In the genomic region with DNA sequence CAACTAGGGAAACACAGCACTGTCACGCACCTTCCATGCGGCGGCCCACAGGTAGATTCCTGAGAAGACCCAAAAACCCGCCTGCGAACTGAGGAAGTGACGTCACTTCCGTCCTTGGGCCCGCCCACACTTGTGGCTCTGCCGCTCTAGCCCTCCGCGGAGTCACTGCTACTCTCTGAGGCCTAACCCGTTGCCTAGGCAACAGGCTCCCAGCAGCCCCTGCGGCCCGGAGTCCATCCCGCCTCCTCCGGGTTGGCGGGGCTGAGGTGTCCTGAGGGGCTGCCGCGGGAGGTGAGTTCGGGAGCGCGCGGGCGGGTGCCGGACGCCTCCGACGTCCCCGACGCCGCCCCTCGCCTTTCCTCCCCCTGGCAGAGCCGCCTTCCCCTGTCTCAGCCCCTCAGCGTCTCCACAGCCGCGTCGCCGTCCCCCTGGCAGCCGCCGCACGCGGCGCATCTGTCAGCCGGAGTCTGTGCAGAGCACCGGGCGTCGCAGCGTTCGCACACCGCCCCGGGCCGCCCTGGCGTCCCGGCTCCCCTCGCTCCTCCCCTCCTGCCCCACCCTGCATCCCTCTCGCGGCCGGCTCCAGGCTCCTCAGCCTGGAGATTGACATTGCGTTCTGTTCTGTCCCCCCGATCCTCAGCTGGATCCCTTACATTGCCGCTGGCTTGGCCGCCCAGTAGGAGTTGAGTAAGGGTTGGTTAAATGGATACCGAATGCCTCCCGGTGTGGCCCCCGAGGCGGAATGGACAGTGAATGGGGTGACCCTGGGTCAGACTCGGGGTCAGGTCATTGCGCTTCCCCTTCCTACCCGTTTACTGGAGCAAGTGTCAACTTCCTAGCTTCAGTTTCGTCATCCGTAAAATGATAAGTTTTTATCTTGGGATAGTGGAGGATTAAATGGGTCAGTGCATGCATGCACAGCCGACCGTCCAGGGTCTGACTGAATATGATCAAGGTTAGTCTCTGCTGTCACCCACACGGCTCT, we compare ENCODE assay signal across 8 mouse cellular contexts. TPM values are rescaled to one million over a fixed set of nuclear protein-coding genes. Genes with fewer than 3 reads are reported as not detected.
DNase-seq lines count a peak whose midpoint lies in the region; ATAC-seq and TF ChIP-seq lines count a peak whose summit lies in the region.

A gene (minus strand): TSS at position 110 of the 985 bp plus-strand sequence.
A gene (plus strand): TSS at position 229 of the 985 bp plus-strand sequence.

- 0 out of 2 replicates have a peak, but pooled peaks cover 2% of the 10 kb centered on the region for H3K36me3 ChIP-seq in ES-E14 (ENCODE audit: control insufficient read depth, insufficient read depth, low read length, poor library complexity, severe bottlenecking)
- H3K36me3 ChIP-seq in forebrain, embryonic 15.5 days, result no peaks in the 10 kb centered on the region

- peak within 1 kb of the TSS; percentile 28; the same call in 1 of the 2 replicates for H3K27ac ChIP-seq in ES-E14 (ENCODE audit: insufficient read depth, low read depth, low read length, poor library complexity, severe bottlenecking)
- H3K27ac ChIP-seq in forebrain, embryonic 15.5 days (replicated peaks), result peak within 1 kb of the TSS; percentile 92

- WGBS in forebrain, embryonic 15.5 days, result under 1% methylated on average over 74 of the region's 74 CpGs
- under 1% methylated on average over 71 of the region's 74 CpGs for WGBS in lung, adult 2 months

- in situ Hi-C loops in ES-E14 (cut with MboI; ENCODE audit: low sequenced_read_pairs in 2 of 2, unreplicated experiment in 2 of 2), result no loop called here

- H3K9ac ChIP-seq in ES-E14 (ENCODE audit: insufficient read depth, low read depth, low read length, poor library complexity, severe bottlenecking), result peak within 1 kb of the TSS; percentile 90
- H3K9ac ChIP-seq in forebrain, embryonic 15.5 days (replicated peaks), result peak within 1 kb of the TSS; percentile 81

- H3K4me3 ChIP-seq in ES-E14 (ENCODE audit: insufficient read depth in 1 of 2, low read depth in 1 of 2, low read length in 2 of 2, poor library complexity in 1 of 2, severe bottlenecking in 1 of 2), result peak within 1 kb of the TSS; percentile 78 to 93
- H3K4me3 ChIP-seq in forebrain, embryonic 15.5 days, result peak within 1 kb of the TSS; percentile 75
- H3K4me3 ChIP-seq in lung, adult 2 months (replicated peaks; ENCODE audit: extremely low read depth, low read depth, low read length), result peak within 1 kb of the TSS; percentile 65

- no peaks in the 10 kb centered on the region for H3K9me3 ChIP-seq in ES-E14 (ENCODE audit: control insufficient read depth, insufficient read depth, low read depth, low read length)
- H3K9me3 ChIP-seq in forebrain, embryonic 15.5 days, result no peaks in the 10 kb centered on the region

- H3K4me1 ChIP-seq in ES-E14 (ENCODE audit: control insufficient read depth in 2 of 2, insufficient read depth in 2 of 2, low read length in 2 of 2, poor library complexity in 1 of 2), result peaks cover 0 to 4% of the 10 kb centered on the region in 2 experiments; a peak in 1 of 4 replicates
- H3K4me1 ChIP-seq in forebrain, embryonic 15.5 days, result peaks cover 20% of the 10 kb centered on the region
- H3K4me1 ChIP-seq in lung, adult 2 months (ENCODE audit: control insufficient read depth, insufficient read depth, low read length), result peaks cover 8% of the 10 kb centered on the region; the same call in 1 of the 2 replicates

- H3K27me3 ChIP-seq in forebrain, embryonic 15.5 days, result no peaks in the 10 kb centered on the region

- peak within 1 kb of the TSS; percentile 87 for H3K4me2 ChIP-seq in forebrain, embryonic 15.5 days (replicated peaks)

- intact Hi-C loops in heart, postnatal 25 days (cut with DNase I), result no loop called here

- DNase-seq in ES-E14 (ENCODE audit: low read depth, low spot score), result peak; percentile 97
- DNase-seq in cerebellum, adult 11-12 months, result peak; percentile 99
- peak; percentile 95 for DNase-seq in heart, postnatal 25 days (ENCODE audit: low spot score)
- DNase-seq in layer of hippocampus, adult 18-20 months (ENCODE audit: low spot score in 2 of 2), result peak; percentile 98 to 99
- DNase-seq in lung, adult 2 months, result peak; percentile 93
- DNase-seq in thymus, adult 18-20 months, result peak; percentile 98

- ATAC-seq in forebrain, embryonic 15.5 days (replicated peaks), result peak; percentile 99
- ATAC-seq in neutrophil, adult 5-6 weeks (ENCODE audit: extremely low read depth, insufficient number of reproducible peaks, low FRiP score, poor library complexity, severe bottlenecking), result peak; percentile 98

- TF ChIP-seq POLR2A in lung, adult 2 months (IDR thresholded peaks at IDR 0.05; ENCODE audit: borderline replicate concordance, extremely low read depth, low read depth, low read length), result no peak; the same call in 1 of the 2 replicates

- TF ChIP-seq CTCF in lung, adult 2 months (IDR thresholded peaks at IDR 0.05; ENCODE audit: insufficient read depth, low read length), result no peak

TF ChIP-seq in ES-E14, 5 proteins besides CTCF, POLR2A, EP300 and RAD21:
- TF ChIP-seq HCFC1 (IDR thresholded peaks at IDR 0.05; ENCODE audit: borderline replicate concordance, insufficient read depth, low read length), result peak; percentile 61; the same call in 1 of the 2 replicates
- TF ChIP-seq CHD2 (IDR thresholded peaks at IDR 0.05; ENCODE audit: low read depth, low read length), result no peak
- TF ChIP-seq ZC3H11A (IDR thresholded peaks at IDR 0.05; ENCODE audit: borderline replicate concordance, low read depth, low read length), result no peak
- TF ChIP-seq MAFK (IDR thresholded peaks at IDR 0.05; ENCODE audit: insufficient read depth, low read depth, low read length), result no peak
- TF ChIP-seq ZNF384 (IDR thresholded peaks at IDR 0.05; ENCODE audit: low read depth, low read length), result no peak

RNA-seq across cellular contexts. Expression of the first gene that starts in this region (rescaled TPM):
- total RNA-seq in ES-E14 (2012; rRNA removed), result 77.6 and 86.5 TPM in 2 replicates
- 81.8 and 82.8 TPM in 2 replicates for polyA plus RNA-seq in forebrain, embryonic 15.5 days (2015; fragmentation: Nextera tagmentation; extraction: Ambion mirVana)
- 10 to 100 TPM; 31.7 to 33.3 TPM for total RNA-seq in heart, postnatal 25 days (2021)
- 10 to 100 TPM; 52.6 to 59.9 TPM for total RNA-seq in layer of hippocampus, adult 18-20 months (2021)
- 30.2 and 34.8 TPM in 2 replicates for polyA plus RNA-seq in lung, adult 2 months (2012; rRNA removed)
- total RNA-seq in neutrophil, adult 5-6 weeks (2017), result 25.8 and 26.6 TPM in 2 replicates

RNA-seq across cellular contexts. Expression of the second gene that starts in this region (rescaled TPM):
- total RNA-seq in ES-E14 (2012; rRNA removed), result 11.2 and 12.6 TPM in 2 replicates
- 7.2 and 7.5 TPM in 2 replicates for polyA plus RNA-seq in forebrain, embryonic 15.5 days (2015; fragmentation: Nextera tagmentation; extraction: Ambion mirVana)
- 1 to 10 TPM; 5.2 to 5.7 TPM for total RNA-seq in heart, postnatal 25 days (2021)
- 10 to 100 TPM; 41.1 to 42.3 TPM for total RNA-seq in layer of hippocampus, adult 18-20 months (2021)
- polyA plus RNA-seq in lung, adult 2 months (2012; rRNA removed), result 5.2 and 5.3 TPM in 2 replicates
- 3.9 and 4.9 TPM in 2 replicates for total RNA-seq in neutrophil, adult 5-6 weeks (2017)

Comparison
In these comparisons a context has a peak if more than half of its experiments do, and no peak if none do; other contexts are left out.
1. Peak in every context shown above with its lines: DNase-seq, ATAC-seq, H3K4me3 ChIP-seq and H3K27ac ChIP-seq.